Mouse (Mus musculus) forebrain, embryonic 14.5 days (tissue): ENCODE measurements around the gene Gabpa. TPM values are rescaled to one million over a fixed set of nuclear protein-coding genes. Genes with fewer than 3 reads are reported as not detected.

ENCODE experiments used
- ATAC-seq: fragments of 200-750 bp; cut with Nextera tagmentation; 2 replicates; pipeline ENCODE4 v1.8.0; 2017; ENCODE audit warnings: mild to moderate bottlenecking, moderate library complexity
- DNase-seq: peaks from one replicate; pipeline ENCODE4 v3.0.0-alpha.2; 2015; ENCODE audit warnings: low spot score
- H3K27ac ChIP-seq: fragments of 300-500 bp; sonication (generic); 2 replicates; pipeline ENCODE4 v1.5.1; 2014; ENCODE audit warnings: low read depth, mild to moderate bottlenecking, control low read depth, low read length, moderate library complexity
- H3K27me3 ChIP-seq: fragments of 300-500 bp; sonication (generic); replicated peaks from 2 replicates; pipeline ENCODE4 v1.6.1; 2014; ENCODE audit warnings: low read length, control low read depth, mixed read lengths; ENCODE audit not compliant: control insufficient read depth, insufficient read depth
- H3K36me3 ChIP-seq: fragments of 300-500 bp; sonication (generic); 2 replicates; pipeline ENCODE4 v1.6.1; 2014; ENCODE audit warnings: low read length, control low read depth; ENCODE audit not compliant: control insufficient read depth, insufficient read depth
- H3K4me1 ChIP-seq: fragments of 300-500 bp; sonication (generic); 2 replicates; pipeline ENCODE4 v1.6.1; 2014; ENCODE audit warnings: antibody characterized with exemption, low read length, control low read depth; ENCODE audit not compliant: control insufficient read depth, insufficient read depth
- H3K4me2 ChIP-seq: fragments of 300-500 bp; sonication (generic); 2 replicates; pipeline ENCODE4 v1.6.1; 2014; ENCODE audit warnings: mild to moderate bottlenecking, control low read depth, low read length
- H3K4me3 ChIP-seq: fragments of 300-500 bp; sonication (generic); 2 replicates; pipeline ENCODE4 v1.5.1; 2014; ENCODE audit warnings: low read depth, low read length, control low read depth
- H3K9ac ChIP-seq: fragments of 300-500 bp; sonication (generic); 2 replicates; pipeline ENCODE4 v1.6.1; 2014; ENCODE audit warnings: mild to moderate bottlenecking, low read length, control low read depth, moderate library complexity
- H3K9me3 ChIP-seq: fragments of 300-500 bp; sonication (generic); replicated peaks from 2 replicates; pipeline ENCODE4 v1.6.1; 2016; ENCODE audit warnings: low read length, control low read depth, mixed read lengths; ENCODE audit not compliant: control insufficient read depth
- WGBS: fragments of 180-500 bp; shearing (Covaris S2); extraction: QIAGEN DNeasy Blood & Tissue Kit; methylation state at CpG from one replicate; pipeline ENCODE4 v1.1.7; 2014; 5-methylcytosine and 5-hydroxymethylcytosine counted together
- polyA plus RNA-seq: library from polyadenylated mRNA; unstranded; fragments of >200 nt; fragmentation: Nextera tagmentation; extraction: Ambion mirVana; gene quantifications from 2 replicates; pipeline ENCODE4 v1.2.1, GENCODE M21; 2014

Gabpa gene
- polyA plus RNA-seq, 1 experiment from 2014 or later: 25.4 TPM

DNA sequence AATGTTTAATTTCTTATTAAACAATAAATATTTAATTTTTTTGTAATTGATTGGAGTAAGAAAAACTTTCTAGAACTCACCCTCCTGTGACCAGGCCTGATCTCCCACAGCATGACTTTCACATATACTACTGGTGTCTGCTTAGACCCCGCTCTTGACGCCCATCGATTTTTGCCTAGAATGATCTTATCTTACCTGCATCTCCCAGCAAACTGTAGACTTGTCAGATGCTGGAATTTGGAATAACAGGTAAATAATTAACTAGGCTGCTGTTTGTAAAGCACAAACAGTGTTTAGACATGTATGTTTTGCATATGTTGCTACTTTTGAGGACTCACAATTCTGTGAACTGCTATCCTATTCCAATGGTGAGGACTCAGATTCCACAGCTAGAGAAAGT lies 28.6 kb upstream of the Gabpa start:
- H3K9me3 ChIP-seq: no peaks in the 10 kb centered on the region
- H3K36me3 ChIP-seq: peaks cover 31% of the 10 kb centered on the region
- H3K4me1 ChIP-seq: no peaks in the 10 kb centered on the region
- ATAC-seq (no peak), DNase-seq (no peak)
- H3K9ac ChIP-seq: no peak overlapping the region
- H3K27me3 ChIP-seq: no peaks in the 10 kb centered on the region
- no peak overlapping the region for H3K4me3 ChIP-seq
- no peak overlapping the region for H3K4me2 ChIP-seq
- 95% methylated on average over 3 of the region's 3 CpGs for WGBS
- no peak overlapping the region for H3K27ac ChIP-seq

DNA sequence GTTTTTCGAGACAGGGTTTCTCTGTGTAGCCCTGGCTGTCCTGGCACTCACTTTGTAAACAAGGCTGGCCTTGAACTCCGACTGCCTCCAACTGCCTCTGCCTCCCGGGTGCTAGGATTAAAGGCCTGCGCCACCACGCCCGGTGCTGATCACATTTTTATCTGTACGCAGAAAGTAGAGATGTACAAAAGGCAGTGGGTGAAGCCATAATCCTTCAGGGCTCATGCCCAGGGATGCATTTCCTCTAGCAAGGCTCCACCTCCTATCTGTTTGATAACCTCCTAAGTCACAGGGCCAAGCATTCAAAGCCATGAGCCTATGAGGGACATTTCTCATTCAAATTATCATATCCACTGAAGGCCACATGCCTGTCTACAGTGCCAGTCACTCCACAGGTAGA lies 26.9 kb upstream of the Gabpa start:
- Histone ChIP-seq H3K36me3 (peaks cover 43% of the 10 kb centered on the region), H3K9me3 (no peaks in the 10 kb centered on the region), H3K4me3 (no peak overlapping the region), H3K9ac (no peak overlapping the region), H3K27me3 (no peaks in the 10 kb centered on the region), H3K4me1 (no peaks in the 10 kb centered on the region), H3K27ac (no peak overlapping the region), H3K4me2 (no peak overlapping the region)
- 98% methylated on average over 7 of the region's 7 CpGs for WGBS
- DNase-seq (no peak), ATAC-seq (no peak)

DNA sequence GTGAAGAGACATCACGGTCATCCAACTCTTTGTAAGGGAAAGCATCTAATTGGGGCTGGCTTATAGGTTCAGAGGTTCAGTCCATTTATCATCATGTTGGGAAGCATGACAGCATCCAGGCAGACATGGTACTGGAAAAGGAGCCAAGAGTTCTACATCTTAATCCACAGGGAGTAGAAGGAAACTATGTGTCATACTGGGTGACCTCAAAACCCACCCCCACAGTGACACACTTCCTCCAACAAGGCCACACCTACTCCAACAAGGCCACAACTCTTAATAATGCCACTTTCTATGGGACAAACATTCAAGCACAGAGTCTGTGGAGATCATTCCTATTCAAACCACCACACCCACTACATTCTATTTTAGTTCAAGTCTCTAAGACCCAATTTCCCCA lies 24.5 kb upstream of the Gabpa start:
- no peaks in the 10 kb centered on the region for H3K9me3 ChIP-seq
- H3K27me3 ChIP-seq: no peaks in the 10 kb centered on the region
- no peak overlapping the region for H3K9ac ChIP-seq
- DNase-seq: no peak
- H3K4me2 ChIP-seq: no peak overlapping the region
- H3K4me1 ChIP-seq: no peaks in the 10 kb centered on the region
- H3K4me3 ChIP-seq: no peak overlapping the region
- peaks cover 39% of the 10 kb centered on the region for H3K36me3 ChIP-seq
- WGBS: 93% methylated on average over 1 of the region's 1 CpGs
- ATAC-seq: no peak
- no peak overlapping the region for H3K27ac ChIP-seq

DNA sequence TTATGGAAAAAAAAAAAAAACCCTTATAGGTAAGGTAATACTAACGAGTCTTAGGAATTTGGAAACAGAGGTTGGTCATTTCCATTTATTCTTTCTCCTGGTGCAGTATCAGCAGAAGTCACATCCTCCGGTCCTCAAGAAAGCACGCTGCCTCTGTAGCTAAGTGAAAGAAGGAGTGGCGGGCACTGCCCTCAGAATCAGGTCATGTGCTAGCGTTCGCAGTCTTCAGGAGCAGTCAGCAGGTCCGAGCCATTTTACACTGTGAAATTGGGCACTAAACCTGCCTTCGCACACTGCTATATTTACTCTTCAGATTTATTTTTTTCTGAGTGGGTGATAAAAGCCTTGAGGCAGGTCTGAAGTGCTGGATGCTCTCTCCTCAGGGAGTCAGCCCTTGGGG lies 20.9 kb upstream of the Gabpa start:
- no peaks in the 10 kb centered on the region for H3K9me3 ChIP-seq
- ATAC-seq (no peak), DNase-seq (no peak)
- no peaks in the 10 kb centered on the region for H3K27me3 ChIP-seq
- H3K27ac ChIP-seq: no peak overlapping the region
- H3K9ac ChIP-seq: no peak overlapping the region
- no peaks in the 10 kb centered on the region for H3K4me1 ChIP-seq
- 88% methylated on average over 8 of the region's 8 CpGs for WGBS
- H3K4me2 ChIP-seq: no peak overlapping the region
- H3K4me3 ChIP-seq: no peak overlapping the region
- peaks cover 25% of the 10 kb centered on the region; the same call in 1 of the 2 replicates for H3K36me3 ChIP-seq

DNA sequence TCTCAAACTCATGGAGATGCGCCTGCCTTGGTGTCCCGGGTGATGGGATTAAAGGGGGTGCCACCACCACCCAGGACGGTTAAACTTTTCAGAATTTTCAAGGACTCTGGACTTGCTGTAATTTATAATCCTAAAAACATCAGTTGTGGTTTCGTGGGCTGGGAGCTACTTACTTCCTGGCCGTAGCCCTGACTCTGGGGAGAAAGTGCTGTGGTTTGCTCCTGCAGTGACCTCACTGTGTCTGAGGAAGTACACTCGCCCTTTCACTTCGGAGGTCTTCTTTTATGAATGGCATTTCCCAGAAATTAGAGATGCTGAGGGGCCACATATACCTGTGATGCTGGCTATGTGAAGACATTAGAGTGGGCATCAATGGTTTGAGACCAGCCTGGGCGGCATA lies 20.2 kb upstream of the Gabpa start:
- no peaks in the 10 kb centered on the region for H3K9me3 ChIP-seq
- H3K4me2 ChIP-seq: no peak overlapping the region
- no peak for ATAC-seq
- DNase-seq: no peak
- H3K9ac ChIP-seq: no peak overlapping the region
- H3K4me3 ChIP-seq: no peak overlapping the region
- H3K27ac ChIP-seq: no peak overlapping the region
- no peaks in the 10 kb centered on the region for H3K27me3 ChIP-seq
- 89% methylated on average over 8 of the region's 8 CpGs for WGBS
- H3K4me1 ChIP-seq: no peaks in the 10 kb centered on the region
- peaks cover 28% of the 10 kb centered on the region; the same call in 1 of the 2 replicates for H3K36me3 ChIP-seq

DNA sequence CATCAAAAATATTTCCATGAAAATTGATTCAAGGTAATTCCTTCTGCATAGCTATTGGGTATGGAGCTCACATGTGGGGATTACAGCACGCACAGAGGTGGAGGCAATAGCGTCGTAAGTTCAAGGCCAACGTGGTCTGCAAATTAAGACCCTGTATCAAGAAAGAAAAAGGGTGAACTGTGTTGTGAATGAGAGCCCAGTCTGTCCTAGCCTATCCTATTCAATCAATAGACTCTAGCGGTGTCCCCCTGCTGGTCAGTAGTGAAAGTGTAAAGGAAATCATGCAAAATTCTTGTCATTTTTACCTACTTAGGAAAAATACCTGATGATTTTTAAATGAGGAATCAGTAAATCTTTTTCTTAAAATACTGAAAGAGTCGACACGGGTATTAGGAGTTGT lies 17.3 kb upstream of the Gabpa start:
- DNase-seq: peak; percentile 74
- no peaks in the 10 kb centered on the region for H3K27me3 ChIP-seq
- H3K9ac ChIP-seq: no peak overlapping the region
- H3K9me3 ChIP-seq: no peaks in the 10 kb centered on the region
- 29% methylated on average over 7 of the region's 7 CpGs for WGBS
- H3K4me3 ChIP-seq: no peak overlapping the region
- H3K36me3 ChIP-seq: peaks cover 32% of the 10 kb centered on the region
- peak; percentile 77 for ATAC-seq
- H3K4me2 ChIP-seq: no peak overlapping the region
- no peak overlapping the region for H3K27ac ChIP-seq
- no peaks in the 10 kb centered on the region for H3K4me1 ChIP-seq

DNA sequence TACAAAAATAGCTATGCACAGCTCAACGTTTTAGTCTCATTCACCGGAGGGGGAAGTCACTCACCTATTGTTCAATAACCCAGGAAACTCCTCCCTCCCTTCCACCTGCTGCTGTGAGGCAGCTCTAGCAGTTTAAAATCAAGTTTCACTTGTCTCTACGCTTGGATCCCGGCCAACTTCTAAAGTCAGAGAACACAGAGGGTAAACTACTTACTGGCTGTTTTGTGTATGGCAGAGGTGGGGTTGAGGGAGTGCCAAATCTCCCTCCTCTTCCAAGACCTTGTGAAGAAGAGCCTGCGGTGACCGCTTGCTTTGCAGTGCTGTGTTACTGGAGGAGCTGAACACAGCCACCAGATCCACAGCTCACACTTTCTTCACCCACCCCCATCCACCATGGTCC lies 9.7 kb upstream of the Gabpa start:
- ATAC-seq (peak; percentile 51; the same call in 1 of the 2 replicates), DNase-seq (peak; percentile 37)
- H3K27ac ChIP-seq: peak overlapping the region; percentile 7; the same call in 1 of the 2 replicates
- H3K4me1 ChIP-seq: no peaks in the 10 kb centered on the region
- peaks cover 85% of the 10 kb centered on the region for H3K36me3 ChIP-seq
- H3K4me2 ChIP-seq: no peak overlapping the region
- no peak overlapping the region for H3K4me3 ChIP-seq
- H3K9ac ChIP-seq: no peak overlapping the region
- no peaks in the 10 kb centered on the region for H3K9me3 ChIP-seq
- WGBS: 49% methylated on average over 6 of the region's 6 CpGs
- H3K27me3 ChIP-seq: no peaks in the 10 kb centered on the region

DNA sequence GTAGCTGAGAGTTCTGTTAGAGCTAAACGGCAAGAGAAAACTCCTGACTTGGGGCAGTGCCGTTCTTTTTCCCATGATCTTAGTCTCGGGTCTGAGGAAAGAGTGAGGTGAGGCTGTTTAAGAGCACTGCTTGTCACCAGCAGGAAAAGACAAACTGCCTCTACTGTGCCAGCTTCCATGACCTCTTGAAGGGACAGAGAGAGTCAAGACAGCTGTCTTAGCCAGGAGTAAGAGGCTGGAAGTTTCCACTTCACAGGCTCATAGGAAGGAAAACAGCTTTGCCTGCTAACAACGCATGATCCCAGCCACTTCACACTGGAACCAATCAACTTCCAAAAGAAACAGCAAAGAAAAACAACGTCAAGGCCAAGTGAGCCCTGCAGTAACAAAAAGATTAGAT lies 3.0 kb upstream of the Gabpa start:
- Histone ChIP-seq H3K27ac (no peak overlapping the region), H3K9me3 (no peaks in the 10 kb centered on the region), H3K4me1 (peaks cover 10% of the 10 kb centered on the region), H3K4me2 (no peak overlapping the region), H3K27me3 (no peaks in the 10 kb centered on the region), H3K36me3 (peaks cover 49% of the 10 kb centered on the region), H3K9ac (no peak overlapping the region), H3K4me3 (no peak overlapping the region)
- WGBS: 90% methylated on average over 5 of the region's 5 CpGs
- no peak for DNase-seq
- ATAC-seq: no peak

DNA sequence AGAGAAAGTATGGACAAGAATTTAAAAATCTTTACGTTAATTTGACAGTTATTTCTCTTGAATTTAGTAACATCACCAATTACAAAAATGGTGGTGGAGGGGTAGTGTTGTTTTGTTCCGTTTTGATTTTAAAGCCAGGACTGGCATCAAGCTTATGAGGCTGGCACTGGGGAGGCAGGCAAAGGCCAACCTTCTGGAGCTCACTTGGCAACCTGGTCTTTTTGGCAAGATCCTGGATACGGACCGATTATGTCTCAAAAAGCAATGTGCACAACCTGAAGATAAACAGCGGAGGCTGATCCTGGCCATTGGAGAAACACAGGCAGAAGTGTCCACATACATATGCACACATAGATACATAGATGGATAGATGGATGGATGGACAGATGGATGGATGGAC lies 2.0 kb upstream of the Gabpa start:
- no peak overlapping the region for H3K4me3 ChIP-seq
- no peak overlapping the region for H3K27ac ChIP-seq
- no peaks in the 10 kb centered on the region for H3K27me3 ChIP-seq
- peak; percentile 28 for DNase-seq
- H3K9me3 ChIP-seq: no peaks in the 10 kb centered on the region
- WGBS: 75% methylated on average over 5 of the region's 5 CpGs
- ATAC-seq: no peak
- no peak overlapping the region for H3K9ac ChIP-seq
- H3K36me3 ChIP-seq: peaks cover 39% of the 10 kb centered on the region
- H3K4me1 ChIP-seq: peaks cover 14% of the 10 kb centered on the region
- no peak overlapping the region for H3K4me2 ChIP-seq
